Mouse (Mus musculus) thymus, adult 2 months (tissue): ENCODE data around the gene Gna12.

Experiments
- CTCF ChIP-seq: fragments of 200-500 bp; IDR thresholded peaks from 2 replicates; pipeline ENCODE4 v1.5.1; 2012; ENCODE audit warnings: mild to moderate bottlenecking, control low read depth, low read length, moderate library complexity, borderline replicate concordance; ENCODE audit not compliant: control insufficient read depth, poor library complexity, insufficient read depth; ENCODE audit errors: extremely low read depth
- POLR2A ChIP-seq: fragments of 200-500 bp; IDR thresholded peaks from 2 replicates; pipeline ENCODE4 v1.6.1; 2012; ENCODE audit warnings: mild to moderate bottlenecking, low read length, control low read depth, moderate library complexity; ENCODE audit not compliant: control insufficient read depth, poor library complexity, insufficient read depth; ENCODE audit errors: extremely low read depth

DNA sequence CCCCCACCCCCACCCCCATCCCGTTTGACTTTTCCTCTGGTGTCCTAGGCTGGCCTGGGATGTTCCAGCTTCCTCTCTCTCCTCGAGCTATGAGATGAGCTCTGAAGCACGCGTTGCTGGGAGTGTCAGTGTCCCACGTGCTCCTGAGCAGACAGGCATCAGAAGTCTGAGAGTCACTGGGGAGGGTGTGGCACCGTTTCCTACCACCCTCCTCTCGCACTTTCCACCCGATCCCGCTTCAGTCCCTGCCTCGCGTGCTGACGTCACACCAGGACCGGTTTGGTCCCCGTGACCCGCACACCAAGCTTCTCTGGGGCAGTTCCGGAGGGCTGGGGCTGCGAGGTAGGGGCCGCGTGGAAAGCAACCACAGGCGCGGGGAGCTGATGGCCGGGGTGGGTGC, 94.9 kb downstream of the Gna12 start:
- no peak for TF ChIP-seq CTCF
- no peak for TF ChIP-seq POLR2A
